Mouse (Mus musculus) stomach, postnatal 0 days (tissue): ENCODE data around the gene Supt4a. TPM values are rescaled to one million over a fixed set of nuclear protein-coding genes. Genes with fewer than 3 reads are reported as not detected.

Experiments used
- ATAC-seq: fragments of 200-750 bp; cut with Nextera tagmentation; 2 replicates; pipeline ENCODE4 v1.8.0; 2017; ENCODE audit not compliant: low FRiP score, low TSS enrichment
- DNase-seq: peaks from one replicate; pipeline ENCODE4 v3.0.0-alpha.2; 2016; ENCODE audit warnings: low spot score
- H3K27ac ChIP-seq: fragments of 300-500 bp; sonication (generic); replicated peaks from 2 replicates; pipeline ENCODE4 v1.5.1; 2014; ENCODE audit warnings: mild to moderate bottlenecking, control low read depth
- H3K27me3 ChIP-seq: fragments of 300-500 bp; sonication (generic); 2 replicates; pipeline ENCODE4 v1.6.1; 2014; ENCODE audit warnings: low read length; ENCODE audit not compliant: control insufficient read depth, insufficient read depth
- H3K36me3 ChIP-seq: fragments of 300-500 bp; sonication (generic); 2 replicates; pipeline ENCODE4 v1.6.1; 2014; ENCODE audit warnings: low read length, mixed read lengths; ENCODE audit not compliant: control insufficient read depth, insufficient read depth
- H3K4me1 ChIP-seq: fragments of 300-500 bp; sonication (generic); replicated peaks from 2 replicates; pipeline ENCODE4 v1.6.1; 2014; ENCODE audit warnings: antibody characterized with exemption; ENCODE audit not compliant: control insufficient read depth, insufficient read depth
- H3K4me2 ChIP-seq: fragments of 300-500 bp; sonication (generic); replicated peaks from 2 replicates; pipeline ENCODE4 v1.6.1; 2014; ENCODE audit warnings: low read depth, mild to moderate bottlenecking, control low read depth, moderate library complexity
- H3K4me3 ChIP-seq: fragments of 300-500 bp; sonication (generic); 2 replicates; pipeline ENCODE4 v1.5.1; 2014; ENCODE audit warnings: low read depth, low read length, control low read depth
- H3K9ac ChIP-seq: fragments of 300-500 bp; sonication (generic); 2 replicates; pipeline ENCODE4 v1.6.1; 2014; ENCODE audit warnings: mild to moderate bottlenecking, low read length, control low read depth, mixed read lengths
- H3K9me3 ChIP-seq: fragments of 300-500 bp; sonication (generic); 2 replicates; pipeline ENCODE4 v1.6.1; 2016; ENCODE audit warnings: low read length; ENCODE audit not compliant: control insufficient read depth
- CTCF ChIP-seq: IDR thresholded peaks from 2 replicates; pipeline ENCODE4 v1.5.1; 2016; ENCODE audit warnings: antibody characterized with exemption, low read depth, mild to moderate bottlenecking, moderate library complexity
- EP300 ChIP-seq: optimal IDR thresholded peaks from 2 replicates; pipeline ENCODE3; 2016; ENCODE audit warnings: antibody characterized with exemption
- WGBS: fragments of 180-500 bp; shearing (Covaris S2); extraction: QIAGEN DNeasy Blood & Tissue Kit; methylation state at CpG from one replicate; pipeline ENCODE4 v1.1.7; 2014; 5-methylcytosine and 5-hydroxymethylcytosine counted together
- polyA plus RNA-seq: library from polyadenylated mRNA; unstranded; fragments of >200 nt; fragmentation: Nextera tagmentation; extraction: Ambion mirVana; gene quantifications from 2 replicates; pipeline ENCODE4 v1.2.1, GENCODE M21; 2015

The Supt4a gene
- polyA plus RNA-seq, 1 experiment from 2014 or later, result 119 TPM

GRCm38 (mm10) chr11:87751031-87751430, 13.7 kb downstream of the Supt4a start:
- Histone ChIP-seq H3K9me3 (no peaks in the 10 kb centered on the region), H3K27me3 (no peaks in the 10 kb centered on the region), H3K4me3 (no peak overlapping the region), H3K4me1 (no peaks in the 10 kb centered on the region), H3K27ac (no peak overlapping the region; the same call in 1 of the 2 replicates), H3K9ac (no peak overlapping the region), H3K36me3 (no peaks in the 10 kb centered on the region), H3K4me2 (no peak overlapping the region)
- TF ChIP-seq CTCF, result no peak
- TF ChIP-seq EP300, result no peak
- DNase-seq (no peak), ATAC-seq (no peak)
- WGBS, result 78% methylated on average over 8 of the region's 8 CpGs

- Histone ChIP-seq H3K9me3 (no peaks in the 10 kb centered on the region), H3K4me1 (no peaks in the 10 kb centered on the region), H3K4me3 (no peak overlapping the region), H3K9ac (no peak overlapping the region), H3K4me2 (no peak overlapping the region), H3K36me3 (no peaks in the 10 kb centered on the region), H3K27me3 (no peaks in the 10 kb centered on the region), H3K27ac (no peak overlapping the region; the same call in 1 of the 2 replicates)
- no peak for DNase-seq
- no peak for ATAC-seq
- TF ChIP-seq CTCF (no peak), EP300 (no peak)
- WGBS, result 63% methylated on average over 4 of the region's 4 CpGs
These were observed 14.2 kb downstream of the Supt4a start for GRCm38 (mm10) chr11:87751491-87751966.

- no peak overlapping the region for H3K9ac ChIP-seq
- H3K4me3 ChIP-seq, result no peak overlapping the region
- H3K27ac ChIP-seq, result no peak overlapping the region
- ATAC-seq (no peak), DNase-seq (no peak)
- 86% methylated on average over 1 of the region's 1 CpGs for WGBS
- TF ChIP-seq EP300 (no peak), CTCF (no peak)
- no peak overlapping the region for H3K4me2 ChIP-seq
- H3K9me3 ChIP-seq, result no peaks in the 10 kb centered on the region
- H3K4me1 ChIP-seq, result no peaks in the 10 kb centered on the region
- H3K36me3 ChIP-seq, result no peaks in the 10 kb centered on the region
- H3K27me3 ChIP-seq, result no peaks in the 10 kb centered on the region
These were observed 15.0 kb downstream of the Supt4a start for GRCm38 (mm10) chr11:87752307-87752706.

- H3K9me3 ChIP-seq, result no peaks in the 10 kb centered on the region
These were observed 15.9 kb downstream of the Supt4a start for GRCm38 (mm10) chr11:87753255-87753654.

GRCm38 (mm10) chr11:87753891-87754501, 16.6 kb downstream of the Supt4a start:
- Histone ChIP-seq H3K9ac (no peak overlapping the region), H3K36me3 (no peaks in the 10 kb centered on the region), H3K27me3 (no peaks in the 10 kb centered on the region), H3K4me3 (no peak overlapping the region), H3K9me3 (no peaks in the 10 kb centered on the region), H3K27ac (no peak overlapping the region), H3K4me1 (no peaks in the 10 kb centered on the region), H3K4me2 (no peak overlapping the region)
- WGBS, result 82% methylated on average over 5 of the region's 5 CpGs
- ATAC-seq, result no peak
- TF ChIP-seq EP300 (no peak), CTCF (no peak)
- no peak for DNase-seq

More at GRCm38 (mm10) chr11:87753255-87753654, 15.9 kb downstream of the Supt4a start:
- Histone ChIP-seq H3K36me3 (no peaks in the 10 kb centered on the region), H3K27me3 (no peaks in the 10 kb centered on the region), H3K9ac (no peak overlapping the region), H3K27ac (no peak overlapping the region), H3K4me2 (no peak overlapping the region), H3K4me1 (no peaks in the 10 kb centered on the region), H3K4me3 (no peak overlapping the region)
- ATAC-seq, result no peak
- WGBS, result 79% methylated on average over 8 of the region's 8 CpGs
- no peak for TF ChIP-seq EP300
- DNase-seq, result no peak

- Histone ChIP-seq H3K4me2 (no peak overlapping the region), H3K9me3 (no peaks in the 10 kb centered on the region), H3K36me3 (no peaks in the 10 kb centered on the region), H3K4me1 (no peaks in the 10 kb centered on the region), H3K9ac (no peak overlapping the region), H3K27me3 (no peaks in the 10 kb centered on the region), H3K27ac (no peak overlapping the region), H3K4me3 (no peak overlapping the region)
- no peak for ATAC-seq
- TF ChIP-seq EP300 (no peak), CTCF (no peak)
- WGBS, result 67% methylated on average over 5 of the region's 5 CpGs
- DNase-seq, result no peak
These were observed 17.3 kb downstream of the Supt4a start for GRCm38 (mm10) chr11:87754603-87755002.
